Mouse (Mus musculus): ENCODE measurements at regions not wholly inside any gene's neighbourhood (a gene's known extent, or its start where the extent isn't known, plus 50 kb on each side); places are given as distances from the start of the nearest gene placed in this dataset.

DNA sequence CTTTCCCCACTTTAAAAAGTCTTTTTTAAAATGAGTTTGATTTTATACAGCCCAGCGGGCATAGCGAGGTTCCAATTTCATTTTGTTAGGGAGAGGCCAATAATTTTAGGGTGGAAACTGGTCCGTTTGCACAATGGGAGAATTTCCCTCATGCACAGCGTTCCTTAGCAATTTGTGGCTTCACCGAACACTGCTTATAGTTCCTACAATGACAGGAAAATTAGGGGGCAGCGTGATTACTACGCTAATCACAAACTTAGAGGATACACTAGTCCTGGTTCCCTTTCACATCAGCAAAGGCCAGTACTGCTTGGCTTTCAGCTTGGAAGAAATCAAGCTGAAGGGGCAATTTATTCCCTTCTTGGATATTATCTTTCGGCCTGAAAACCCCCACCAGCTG, 745.1 kb upstream of the Gm19410 start:
- Histone ChIP-seq H3K4me3 (replicated peaks) (no peak overlapping the region), H3K36me3 (no peaks in the 10 kb centered on the region), H3K4me2 (no peak overlapping the region), H3K4me1 (no peaks in the 10 kb centered on the region), H3K9me3 (replicated peaks) (no peaks in the 10 kb centered on the region), H3K9ac (replicated peaks) (no peak overlapping the region), H3K27me3 (replicated peaks) (no peaks in the 10 kb centered on the region), H3K27ac (replicated peaks) (no peak overlapping the region)
- 80% methylated on average over 8 of the region's 8 CpGs for WGBS
- ATAC-seq (ENCODE audit: low FRiP score) = no peak

DNA sequence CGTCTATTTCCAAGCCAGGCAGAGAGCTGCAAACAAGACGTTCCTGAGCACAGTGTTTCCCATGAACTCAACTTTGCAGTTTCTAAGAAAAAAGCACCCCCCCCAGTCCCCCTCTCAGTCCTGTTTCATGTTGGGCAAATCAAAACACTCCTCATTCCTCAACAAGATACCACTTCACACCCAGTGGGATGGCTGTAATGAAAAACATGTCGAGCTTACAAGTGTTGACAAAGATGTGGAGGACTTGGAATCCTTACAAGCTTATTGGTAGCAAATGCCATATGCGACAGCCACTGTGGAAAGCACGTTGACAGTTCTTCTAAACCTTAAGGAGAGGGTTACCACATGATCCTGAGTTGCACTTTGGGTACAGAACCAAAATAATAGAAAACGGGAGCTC, 742.9 kb upstream of the Gm19410 start:
- Histone ChIP-seq H3K9ac (replicated peaks) (no peak overlapping the region), H3K27ac (replicated peaks) (no peak overlapping the region), H3K36me3 (no peaks in the 10 kb centered on the region), H3K9me3 (replicated peaks) (no peaks in the 10 kb centered on the region), H3K4me3 (replicated peaks) (no peak overlapping the region), H3K27me3 (replicated peaks) (no peaks in the 10 kb centered on the region), H3K4me1 (no peaks in the 10 kb centered on the region), H3K4me2 (no peak overlapping the region)
- ATAC-seq (ENCODE audit: low FRiP score) = no peak
- 83% methylated on average over 6 of the region's 6 CpGs for WGBS

DNA sequence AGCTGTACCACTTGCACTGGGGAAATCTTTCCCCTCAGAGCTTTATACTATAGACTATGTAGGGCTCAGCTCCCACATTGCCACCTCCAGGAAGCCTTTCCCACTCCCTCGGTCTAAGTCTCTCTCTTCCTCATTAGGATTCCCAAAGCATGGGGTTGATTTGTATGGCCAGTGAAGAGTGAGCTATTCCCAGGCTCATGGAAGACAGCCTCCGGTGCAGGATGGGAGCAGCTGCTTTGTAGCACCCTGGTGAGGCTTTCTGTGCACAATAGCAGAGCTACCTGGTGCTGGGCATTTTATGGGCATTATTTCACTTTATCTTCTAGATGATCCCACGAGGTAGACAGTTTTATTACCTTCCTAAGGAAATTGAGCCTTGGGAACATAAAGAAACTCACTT, 717.8 kb upstream of the Gm19410 start:
- ATAC-seq (ENCODE audit: low FRiP score) = no peak
- no peak overlapping the region for H3K27ac ChIP-seq (replicated peaks)
- H3K9me3 ChIP-seq (replicated peaks) = no peaks in the 10 kb centered on the region
- 8% methylated on average over 3 of the region's 3 CpGs for WGBS
- no peak overlapping the region for H3K9ac ChIP-seq (replicated peaks)
- no peaks in the 10 kb centered on the region for H3K27me3 ChIP-seq (replicated peaks)
- no peak overlapping the region for H3K4me2 ChIP-seq
- H3K4me1 ChIP-seq = 0 out of 2 replicates have a peak, but pooled peaks cover 3% of the 10 kb centered on the region
- H3K4me3 ChIP-seq (replicated peaks) = no peak overlapping the region
- no peaks in the 10 kb centered on the region for H3K36me3 ChIP-seq

DNA sequence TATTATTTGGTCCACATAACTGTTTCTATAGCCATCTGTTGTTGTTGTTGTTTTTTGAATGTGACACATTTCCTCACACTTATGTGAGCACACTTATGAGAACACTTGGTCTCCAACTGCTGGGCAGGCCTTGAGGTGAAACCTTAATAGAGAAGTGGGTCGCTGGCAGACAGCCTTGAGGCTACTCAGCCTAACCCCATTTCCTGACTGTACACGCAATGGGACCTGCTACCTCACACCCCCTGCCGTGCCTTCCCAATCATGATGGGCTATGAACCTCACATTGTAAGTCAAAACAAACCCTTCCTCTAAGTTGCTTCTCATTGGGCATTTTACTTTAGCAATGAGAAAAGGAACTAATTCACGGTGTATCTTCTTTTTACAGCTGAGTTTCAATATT, 712.1 kb upstream of the Gm19410 start:
- ATAC-seq (ENCODE audit: low FRiP score) = no peak
- 91% methylated on average over 4 of the region's 4 CpGs for WGBS
- H3K27me3 ChIP-seq (replicated peaks) = no peaks in the 10 kb centered on the region
- H3K4me1 ChIP-seq = peaks cover 12% of the 10 kb centered on the region
- H3K27ac ChIP-seq (replicated peaks) = no peak overlapping the region
- H3K4me2 ChIP-seq = no peak overlapping the region
- no peaks in the 10 kb centered on the region for H3K36me3 ChIP-seq
- H3K9ac ChIP-seq (replicated peaks) = no peak overlapping the region
- H3K4me3 ChIP-seq (replicated peaks) = no peak overlapping the region
- H3K9me3 ChIP-seq (replicated peaks) = no peaks in the 10 kb centered on the region

DNA sequence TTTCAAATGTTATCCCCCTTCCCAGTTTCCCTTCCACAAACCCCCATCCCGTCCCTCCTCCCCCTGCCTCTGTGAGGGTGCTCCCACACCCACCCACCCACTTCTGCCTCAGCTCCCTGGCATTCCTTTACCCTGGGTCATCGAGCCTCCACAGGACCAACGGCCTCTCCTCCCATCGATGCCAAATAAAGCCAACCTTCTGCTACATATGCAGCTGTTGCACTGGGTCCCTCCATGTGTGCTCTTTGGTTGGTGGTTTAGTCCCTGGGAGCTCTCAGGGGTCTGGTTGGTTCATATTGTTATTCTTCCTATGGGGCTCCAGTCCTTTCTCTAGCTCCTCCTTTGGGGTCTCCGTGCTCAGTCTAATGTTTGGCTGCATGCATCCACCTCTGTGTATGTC, 704.5 kb upstream of the Gm19410 start:
- no peak overlapping the region for H3K4me3 ChIP-seq (replicated peaks)

DNA sequence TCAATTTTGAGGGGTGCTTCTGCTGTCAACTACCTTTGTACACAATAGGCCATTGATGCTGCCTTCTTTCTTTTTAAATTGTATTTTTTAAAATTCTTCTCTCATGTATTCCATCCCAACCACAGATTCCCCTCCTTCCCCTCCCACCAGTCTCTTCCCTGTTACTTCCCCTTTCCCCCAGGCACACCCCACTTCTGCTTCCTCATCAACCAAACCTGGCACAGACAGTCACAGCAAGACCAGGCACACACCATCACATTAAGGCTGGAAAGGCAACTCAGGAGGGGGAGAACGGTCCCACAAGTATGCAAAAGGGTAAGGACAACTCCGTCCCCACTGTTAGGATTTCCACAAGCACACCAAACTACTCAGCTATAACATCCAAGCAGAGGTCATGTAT, 697.4 kb upstream of the Gm19410 start:
- Histone ChIP-seq H3K4me2 (no peak overlapping the region), H3K36me3 (no peaks in the 10 kb centered on the region), H3K27me3 (replicated peaks) (no peaks in the 10 kb centered on the region), H3K4me1 (0 out of 2 replicates have a peak, but pooled peaks cover 4% of the 10 kb centered on the region), H3K9me3 (replicated peaks) (no peaks in the 10 kb centered on the region), H3K9ac (replicated peaks) (no peak overlapping the region), H3K4me3 (replicated peaks) (no peak overlapping the region), H3K27ac (replicated peaks) (no peak overlapping the region)
- ATAC-seq (ENCODE audit: low FRiP score) = no peak
- 92% methylated on average over 2 of the region's 2 CpGs for WGBS

More for the DNA sequence above, 704.5 kb upstream of the Gm19410 start:
- Histone ChIP-seq H3K27ac (replicated peaks) (no peak overlapping the region), H3K9me3 (replicated peaks) (no peaks in the 10 kb centered on the region), H3K9ac (replicated peaks) (no peak overlapping the region), H3K36me3 (no peaks in the 10 kb centered on the region), H3K4me1 (peaks cover 2% of the 10 kb centered on the region; the same call in 1 of the 2 replicates), H3K4me2 (no peak overlapping the region), H3K27me3 (replicated peaks) (no peaks in the 10 kb centered on the region)
- WGBS = 80% methylated on average over 5 of the region's 5 CpGs
- ATAC-seq (ENCODE audit: low FRiP score) = no peak

GRCm38 (mm10) chr8:35070246-35070989, 695.2 kb upstream of the Gm19410 start:
- no peaks in the 10 kb centered on the region for H3K9me3 ChIP-seq (replicated peaks)
- 61% methylated on average over 7 of the region's 7 CpGs for WGBS
- peak; percentile 53 for ATAC-seq (ENCODE audit: low FRiP score)

GRCm38 (mm10) chr8:35075971-35076370, 689.6 kb upstream of the Gm19410 start:
- Histone ChIP-seq H3K4me3 (replicated peaks) (no peak overlapping the region), H3K4me1 (peaks cover 13% of the 10 kb centered on the region), H3K9me3 (replicated peaks) (no peaks in the 10 kb centered on the region), H3K27me3 (replicated peaks) (no peaks in the 10 kb centered on the region), H3K27ac (replicated peaks) (no peak overlapping the region), H3K4me2 (no peak overlapping the region), H3K36me3 (no peaks in the 10 kb centered on the region), H3K9ac (replicated peaks) (no peak overlapping the region)
- 58% methylated on average over 10 of the region's 10 CpGs for WGBS
- ATAC-seq (ENCODE audit: low FRiP score) = peak; percentile 53; the same call in 1 of the 2 replicates

More at GRCm38 (mm10) chr8:35070246-35070989, 695.2 kb upstream of the Gm19410 start:
- Histone ChIP-seq H3K9ac (replicated peaks) (no peak overlapping the region), H3K36me3 (no peaks in the 10 kb centered on the region), H3K4me1 (peaks cover 5% of the 10 kb centered on the region), H3K4me3 (replicated peaks) (no peak overlapping the region), H3K27ac (replicated peaks) (no peak overlapping the region; the same call in 1 of the 2 replicates), H3K4me2 (no peak overlapping the region), H3K27me3 (replicated peaks) (no peaks in the 10 kb centered on the region)

GRCm38 (mm10) chr8:35083161-35083560, 682.4 kb upstream of the Gm19410 start:
- ATAC-seq (ENCODE audit: low FRiP score) = no peak
- Histone ChIP-seq H3K9ac (replicated peaks) (no peak overlapping the region), H3K36me3 (no peaks in the 10 kb centered on the region), H3K4me2 (no peak overlapping the region), H3K9me3 (replicated peaks) (no peaks in the 10 kb centered on the region), H3K27ac (replicated peaks) (no peak overlapping the region), H3K4me1 (no peaks in the 10 kb centered on the region), H3K4me3 (replicated peaks) (no peak overlapping the region), H3K27me3 (replicated peaks) (no peaks in the 10 kb centered on the region)
- 30% methylated on average over 1 of the region's 1 CpGs for WGBS

GRCm38 (mm10) chr8:35087070-35087469, 678.5 kb upstream of the Gm19410 start:
- ATAC-seq (ENCODE audit: low FRiP score) = no peak
- no peak overlapping the region for H3K4me3 ChIP-seq (replicated peaks)
- 96% methylated on average over 2 of the region's 2 CpGs for WGBS
- no peaks in the 10 kb centered on the region for H3K36me3 ChIP-seq
- no peaks in the 10 kb centered on the region for H3K9me3 ChIP-seq (replicated peaks)
- H3K27me3 ChIP-seq (replicated peaks) = no peaks in the 10 kb centered on the region
- H3K9ac ChIP-seq (replicated peaks) = no peak overlapping the region
- H3K27ac ChIP-seq (replicated peaks) = no peak overlapping the region
- H3K4me2 ChIP-seq = no peak overlapping the region
- peaks cover 5% of the 10 kb centered on the region for H3K4me1 ChIP-seq

- no peaks in the 10 kb centered on the region for H3K9me3 ChIP-seq (replicated peaks)
- no peaks in the 10 kb centered on the region for H3K27me3 ChIP-seq (replicated peaks)
- H3K36me3 ChIP-seq = no peaks in the 10 kb centered on the region
- no peak overlapping the region for H3K4me3 ChIP-seq (replicated peaks)
- H3K4me2 ChIP-seq = no peak overlapping the region
- no peak overlapping the region for H3K9ac ChIP-seq (replicated peaks)
- peaks cover 5% of the 10 kb centered on the region for H3K4me1 ChIP-seq
- peak overlapping the region; percentile 51; the same call in 1 of the 2 replicates for H3K27ac ChIP-seq (replicated peaks)
- ATAC-seq (ENCODE audit: low FRiP score) = no peak
- 50% methylated on average over 18 of the region's 18 CpGs for WGBS
Observed at GRCm38 (mm10) chr8:35088380-35089244, 677.0 kb upstream of the Gm19410 start.

- no peaks in the 10 kb centered on the region for H3K36me3 ChIP-seq
- no peaks in the 10 kb centered on the region for H3K9me3 ChIP-seq (replicated peaks)
- peaks cover 5% of the 10 kb centered on the region for H3K4me1 ChIP-seq
- H3K27me3 ChIP-seq (replicated peaks) = no peaks in the 10 kb centered on the region
- H3K27ac ChIP-seq (replicated peaks) = no peak overlapping the region
- H3K9ac ChIP-seq (replicated peaks) = no peak overlapping the region
- ATAC-seq (ENCODE audit: low FRiP score) = no peak
- no peak overlapping the region for H3K4me2 ChIP-seq
- WGBS = 92% methylated on average over 8 of the region's 8 CpGs
- H3K4me3 ChIP-seq (replicated peaks) = no peak overlapping the region
Observed at GRCm38 (mm10) chr8:35089519-35089918, 676.1 kb upstream of the Gm19410 start.

All from neural tube, embryonic 15.5 days (tissue).